ENCODE assay signal across 9 mouse cellular contexts in genomic region chr6:126003002-126003742, GRCm38 (mm10).
DNase-seq lines count a peak whose midpoint lies in the region; TF ChIP-seq lines count a peak whose summit lies in the region.
"Had no signal": no experiment of that assay in that cellular context is flagged by ENCODE, and none has a peak within 500 bp of the region (broad histone marks: within the 10 kb centered on the region; RNA-seq: fewer than 3 reads in every experiment).

No protein-coding gene starts in this region.

- no peaks in the 10 kb centered on the region for H3K9me3 ChIP-seq in heart, embryonic 10.5 days

- no peaks in the 10 kb centered on the region for H3K27me3 ChIP-seq in heart, embryonic 10.5 days (ENCODE audit: insufficient read depth, poor library complexity, severe bottlenecking)

- no peak for TF ChIP-seq CTCF in gastrocnemius, adult 2 months (IDR thresholded peaks at IDR 0.05)

- no peak overlapping the region for H3K4me3 ChIP-seq in heart, embryonic 10.5 days
- H3K4me3 ChIP-seq in gastrocnemius, adult 2 months = no peak overlapping the region

- no peak for DNase-seq in heart, embryonic 10.5 days (ENCODE audit: low spot score)
- DNase-seq in heart, adult 18-20 months = no peak
- DNase-seq in ovary, adult 18-20 months (ENCODE audit: low spot score) = peak; percentile 9
- no peak for DNase-seq in ovary, postnatal 10 days (ENCODE audit: low spot score)
- peak; percentile 20 to 39 for DNase-seq in kidney, postnatal 36 days
- no peak for DNase-seq in spleen, adult 12 weeks (ENCODE audit: low spot score)
- DNase-seq in gastrocnemius, adult 2 months = no peak
- DNase-seq in left cerebral cortex, adult 8-10 months (ENCODE audit: low spot score in 2 of 2) = no peak
- DNase-seq: layer of hippocampus, adult 9-11 months had no signal

- 20% methylated on average over 4 of the region's 4 CpGs for WGBS in heart, embryonic 10.5 days

- intact Hi-C loops in gastrocnemius, adult 2 months (cut with DNase I) = no loop called here

- H3K36me3 ChIP-seq in heart, embryonic 10.5 days = no peaks in the 10 kb centered on the region

- peaks cover 69% of the 10 kb centered on the region for H3K4me1 ChIP-seq in heart, embryonic 10.5 days

- peak overlapping the region; percentile 71 for H3K27ac ChIP-seq in heart, embryonic 10.5 days
- H3K27ac ChIP-seq in gastrocnemius, adult 2 months = no peak overlapping the region

Comparison
In these comparisons a context has a peak if more than half of its experiments do, and no peak if none do; other contexts are left out.
1. DNase-seq: peak in ovary, adult 18-20 months (single experiment) and kidney, postnatal 36 days (2 of 2); none in heart, embryonic 10.5 days (single experiment), heart, adult 18-20 months (0 of 2), ovary, postnatal 10 days (single experiment), spleen, adult 12 weeks (single experiment), gastrocnemius, adult 2 months (single experiment) and left cerebral cortex, adult 8-10 months (0 of 2).